Mouse (Mus musculus) stomach, postnatal 0 days (tissue): ENCODE results near the gene Fto.

ENCODE experiments used
- CTCF ChIP-seq: IDR thresholded peaks from 2 replicates; pipeline ENCODE4 v1.5.1; 2016; ENCODE audit warnings: antibody characterized with exemption, low read depth, mild to moderate bottlenecking, moderate library complexity
- EP300 ChIP-seq: optimal IDR thresholded peaks from 2 replicates; pipeline ENCODE3; 2016; ENCODE audit warnings: antibody characterized with exemption

GRCm38 (mm10) chr8:91357493-91358014, 44.2 kb downstream of the Fto start:
- TF ChIP-seq CTCF (no peak), EP300 (no peak)
